Mouse (Mus musculus) cerebellum, adult 2 months (tissue): ENCODE data around the gene Gm49384.

Experiments used
- CTCF ChIP-seq: fragments of 200-500 bp; IDR thresholded peaks from 2 replicates; pipeline ENCODE4 v1.5.1; 2011; ENCODE audit warnings: low read depth, mild to moderate bottlenecking, control low read depth, low read length, moderate library complexity, borderline replicate concordance; ENCODE audit not compliant: insufficient read depth
- POLR2A ChIP-seq: fragments of 200-500 bp; IDR thresholded peaks from 2 replicates; pipeline ENCODE4 v1.6.1; 2011; ENCODE audit warnings: low read length, control low read depth, borderline replicate concordance; ENCODE audit not compliant: insufficient read depth

- TF ChIP-seq POLR2A (no peak), CTCF (0 out of 2 replicates have a peak, but pooled peaks have one; percentile 22)
Measured at GRCm38 (mm10) chr12:69159578-69159940, 44.5 kb downstream of the Gm49384 start.
